Mouse (Mus musculus) heart, adult 2 months (tissue): Measurements from ENCODE around the gene Olfr495.

Source experiments
- CTCF ChIP-seq: fragments of 200-600 bp; IDR thresholded peaks from 2 replicates; pipeline ENCODE4 v1.8.1; 2022; ENCODE audit warnings: antibody characterized with exemption, mild to moderate bottlenecking, moderate library complexity
- EP300 ChIP-seq: fragments of 200-500 bp; IDR thresholded peaks from 2 replicates; pipeline ENCODE4 v1.6.1; 2011; ENCODE audit warnings: low read depth, low read length, control low read depth; ENCODE audit not compliant: insufficient read depth
- POLR2A ChIP-seq: fragments of 200-500 bp; IDR thresholded peaks from 2 replicates; pipeline ENCODE4 v1.6.1; 2011; ENCODE audit warnings: mild to moderate bottlenecking, low read depth, low read length, control low read depth; ENCODE audit not compliant: insufficient read depth

DNA sequence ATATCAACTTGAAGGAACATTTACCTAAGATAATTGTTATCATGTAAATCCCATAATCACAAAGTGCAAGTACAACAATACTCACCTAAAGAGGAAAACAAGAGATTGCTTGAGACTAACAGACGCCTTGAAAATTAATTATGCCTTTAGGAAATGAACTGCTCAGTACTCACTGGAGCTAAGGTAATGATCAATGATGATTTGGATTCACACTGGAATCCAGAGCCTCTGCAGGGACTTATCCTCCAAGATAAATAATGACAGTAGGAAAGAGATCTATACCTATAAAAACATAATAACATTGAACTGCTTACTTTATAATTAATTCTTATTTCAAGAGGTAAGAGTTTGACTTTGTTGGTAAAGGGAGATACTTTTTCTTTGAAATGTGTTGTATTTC is at the start of gene Olfr495:
- TF ChIP-seq EP300 (no peak), CTCF (no peak), POLR2A (no peak)
